Mouse (Mus musculus) forebrain, embryonic 16.5 days (tissue): Measurements from ENCODE around the gene Mageb3. TPM values are rescaled to one million over a fixed set of nuclear protein-coding genes. Genes with fewer than 3 reads are reported as not detected.

Experiments
- ATAC-seq: fragments of 200-750 bp; cut with Nextera tagmentation; 2 replicates; pipeline ENCODE4 v1.8.0; 2017; ENCODE audit warnings: mild to moderate bottlenecking, moderate library complexity
- H3K27ac ChIP-seq: fragments of 300-500 bp; sonication (generic); 2 replicates; pipeline ENCODE4 v1.5.1; 2014; ENCODE audit warnings: low read length, control low read depth
- H3K27me3 ChIP-seq: fragments of 300-500 bp; sonication (generic); replicated peaks from 2 replicates; pipeline ENCODE4 v1.6.1; 2014; ENCODE audit warnings: low read length; ENCODE audit not compliant: control insufficient read depth, insufficient read depth
- H3K36me3 ChIP-seq: fragments of 300-500 bp; sonication (generic); 2 replicates; pipeline ENCODE4 v1.6.1; 2014; ENCODE audit not compliant: control insufficient read depth, insufficient read depth
- H3K4me1 ChIP-seq: fragments of 300-500 bp; sonication (generic); replicated peaks from 2 replicates; pipeline ENCODE4 v1.6.1; 2014; ENCODE audit warnings: low read length; ENCODE audit not compliant: control insufficient read depth, insufficient read depth
- H3K4me2 ChIP-seq: fragments of 300-500 bp; sonication (generic); 2 replicates; pipeline ENCODE4 v1.6.1; 2014; ENCODE audit warnings: mild to moderate bottlenecking, low read length, control low read depth
- H3K4me3 ChIP-seq: fragments of 300-500 bp; sonication (generic); replicated peaks from 2 replicates; pipeline ENCODE4 v1.5.1; 2014; ENCODE audit warnings: mild to moderate bottlenecking, low read length, control low read depth
- H3K9ac ChIP-seq: fragments of 300-500 bp; sonication (generic); replicated peaks from 2 replicates; pipeline ENCODE4 v1.6.1; 2014; ENCODE audit warnings: low read depth, low read length, control low read depth
- H3K9me3 ChIP-seq: fragments of 300-500 bp; sonication (generic); 2 replicates; pipeline ENCODE4 v1.6.1; 2016; ENCODE audit warnings: low read length; ENCODE audit not compliant: control insufficient read depth
- WGBS: fragments of 180-500 bp; shearing (Covaris S2); extraction: QIAGEN DNeasy Blood & Tissue Kit; methylation state at CpG from one replicate; pipeline ENCODE4 v1.1.7; 2014; 5-methylcytosine and 5-hydroxymethylcytosine counted together
- polyA plus RNA-seq: library from polyadenylated mRNA; unstranded; fragments of >200 nt; fragmentation: Nextera tagmentation; extraction: Ambion mirVana; gene quantifications from 2 replicates; pipeline ENCODE4 v1.2.1, GENCODE M21; 2015

Gene Mageb3
- polyA plus RNA-seq, 1 experiment from 2014 or later = 1.3 TPM

GRCm38 (mm10) chr2:121909975-121910374 lies 45.9 kb downstream of the Mageb3 start:
- no peak overlapping the region for H3K4me2 ChIP-seq
- peaks cover 16% of the 10 kb centered on the region for H3K36me3 ChIP-seq
- H3K9me3 ChIP-seq = no peaks in the 10 kb centered on the region
- WGBS = 77% methylated on average over 3 of the region's 3 CpGs
- H3K4me1 ChIP-seq = no peaks in the 10 kb centered on the region
- no peak for ATAC-seq
- no peak overlapping the region for H3K9ac ChIP-seq
- no peak overlapping the region for H3K4me3 ChIP-seq
- no peak overlapping the region for H3K27ac ChIP-seq
- H3K27me3 ChIP-seq = no peaks in the 10 kb centered on the region

Other genes starting within 250 kb of the Mageb3 start
- gene Frmd5, start 149.0 kb downstream of the Mageb3 start, polyA plus RNA-seq = 32.9 and 34.9 TPM in 2 replicates
- gene Casc4, start 89.1 kb downstream of the Mageb3 start, polyA plus RNA-seq = 25.0 and 25.8 TPM in 2 replicates
- gene Ctdspl2, start 91 bp downstream of the Mageb3 start, polyA plus RNA-seq = 49.4 and 49.9 TPM in 2 replicates
- 9.9 and 11.0 TPM in 2 replicates for gene Eif3j1, start 72.5 kb upstream of the Mageb3 start, polyA plus RNA-seq
- 8.6 and 8.8 TPM in 2 replicates for gene Spg11, start 162.3 kb upstream of the Mageb3 start, polyA plus RNA-seq
- 56.8 and 73.6 TPM in 2 replicates for gene B2m, start 191.6 kb upstream of the Mageb3 start, polyA plus RNA-seq
- not detected in 2 replicates for gene Trim69, start 204.6 kb upstream of the Mageb3 start, polyA plus RNA-seq
- not detected in 2 replicates for gene Patl2, start 230.1 kb upstream of the Mageb3 start, polyA plus RNA-seq
- not detected in 2 replicates for gene Terb2, start 230.2 kb upstream of the Mageb3 start, polyA plus RNA-seq